Mouse (Mus musculus): Measurements from ENCODE around the gene Ldb1. TPM values are rescaled to one million over a fixed set of nuclear protein-coding genes. Genes with fewer than 3 reads are reported as not detected.

The Ldb1 gene
- polyA plus RNA-seq, 1 experiment from 2014 or later: 74.6 TPM

- DNase-seq (ENCODE audit: low spot score) (no peak), ATAC-seq (replicated peaks; ENCODE audit: low FRiP score, low TSS enrichment, low read depth) (no peak)
- H3K9ac ChIP-seq (ENCODE audit: low read length): no peak overlapping the region
- no peaks in the 10 kb centered on the region for H3K27me3 ChIP-seq (replicated peaks; ENCODE audit: control insufficient read depth, insufficient read depth, low read length)
- no peak overlapping the region for H3K4me2 ChIP-seq (ENCODE audit: low read length)
- H3K4me3 ChIP-seq (ENCODE audit: low read depth, low read length): no peak overlapping the region
- H3K4me1 ChIP-seq (replicated peaks; ENCODE audit: control insufficient read depth, insufficient read depth, low read length): peaks cover 16% of the 10 kb centered on the region
- peaks cover 63% of the 10 kb centered on the region for H3K36me3 ChIP-seq (ENCODE audit: control insufficient read depth, insufficient read depth, low read length)
- 86% methylated on average over 5 of the region's 5 CpGs for WGBS
- no peaks in the 10 kb centered on the region for H3K9me3 ChIP-seq (ENCODE audit: control insufficient read depth, low read length)
- H3K27ac ChIP-seq (ENCODE audit: low read depth): no peak overlapping the region
Observed at GRCm38 (mm10) chr19:46074266-46074665, 29.3 kb upstream of the Ldb1 start.

- ATAC-seq (replicated peaks; ENCODE audit: low FRiP score, low TSS enrichment, low read depth) (no peak), DNase-seq (ENCODE audit: low spot score) (no peak)
- H3K4me3 ChIP-seq (ENCODE audit: low read depth, low read length): no peak overlapping the region
- H3K9me3 ChIP-seq (ENCODE audit: control insufficient read depth, low read length): no peaks in the 10 kb centered on the region
- H3K9ac ChIP-seq (ENCODE audit: low read length): no peak overlapping the region
- no peak overlapping the region for H3K4me2 ChIP-seq (ENCODE audit: low read length)
- H3K27ac ChIP-seq (ENCODE audit: low read depth): no peak overlapping the region
- WGBS: 81% methylated on average over 7 of the region's 7 CpGs
- H3K36me3 ChIP-seq (ENCODE audit: control insufficient read depth, insufficient read depth, low read length): peaks cover 63% of the 10 kb centered on the region
- no peaks in the 10 kb centered on the region for H3K27me3 ChIP-seq (replicated peaks; ENCODE audit: control insufficient read depth, insufficient read depth, low read length)
- peaks cover 16% of the 10 kb centered on the region for H3K4me1 ChIP-seq (replicated peaks; ENCODE audit: control insufficient read depth, insufficient read depth, low read length)
Observed at GRCm38 (mm10) chr19:46073285-46073684, 28.3 kb upstream of the Ldb1 start.

DNA sequence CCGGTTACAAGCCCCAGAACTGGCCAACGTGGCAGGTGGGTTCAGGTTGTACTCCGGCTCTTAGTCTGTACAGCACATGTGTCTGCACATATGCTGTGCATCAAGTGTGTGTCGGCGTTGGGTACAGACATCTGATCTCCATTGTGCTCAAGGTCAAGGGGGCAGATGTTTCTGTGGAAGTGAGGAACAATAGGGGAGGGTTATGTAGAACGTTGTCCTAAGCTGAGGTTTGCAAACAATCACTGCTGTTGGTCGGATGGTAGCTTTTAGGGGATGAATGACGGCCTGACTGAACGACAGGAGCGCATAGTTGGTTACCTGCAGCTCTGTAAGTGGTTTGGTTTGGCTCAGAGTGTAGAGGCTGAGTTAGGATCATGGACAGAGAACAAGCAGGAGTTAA is 23.0 kb upstream of the Ldb1 start:
- Histone ChIP-seq H3K36me3 (ENCODE audit: control insufficient read depth, insufficient read depth, low read length) (peaks cover 97% of the 10 kb centered on the region), H3K4me3 (ENCODE audit: low read depth, low read length) (no peak overlapping the region), H3K4me2 (ENCODE audit: low read length) (no peak overlapping the region), H3K9me3 (ENCODE audit: control insufficient read depth, low read length) (no peaks in the 10 kb centered on the region), H3K4me1 (replicated peaks; ENCODE audit: control insufficient read depth, insufficient read depth, low read length) (no peaks in the 10 kb centered on the region), H3K27me3 (replicated peaks; ENCODE audit: control insufficient read depth, insufficient read depth, low read length) (no peaks in the 10 kb centered on the region), H3K27ac (ENCODE audit: low read depth) (no peak overlapping the region), H3K9ac (ENCODE audit: low read length) (no peak overlapping the region)
- DNase-seq (ENCODE audit: low spot score) (no peak), ATAC-seq (replicated peaks; ENCODE audit: low FRiP score, low TSS enrichment, low read depth) (no peak)
- 88% methylated on average over 10 of the region's 10 CpGs for WGBS

DNA sequence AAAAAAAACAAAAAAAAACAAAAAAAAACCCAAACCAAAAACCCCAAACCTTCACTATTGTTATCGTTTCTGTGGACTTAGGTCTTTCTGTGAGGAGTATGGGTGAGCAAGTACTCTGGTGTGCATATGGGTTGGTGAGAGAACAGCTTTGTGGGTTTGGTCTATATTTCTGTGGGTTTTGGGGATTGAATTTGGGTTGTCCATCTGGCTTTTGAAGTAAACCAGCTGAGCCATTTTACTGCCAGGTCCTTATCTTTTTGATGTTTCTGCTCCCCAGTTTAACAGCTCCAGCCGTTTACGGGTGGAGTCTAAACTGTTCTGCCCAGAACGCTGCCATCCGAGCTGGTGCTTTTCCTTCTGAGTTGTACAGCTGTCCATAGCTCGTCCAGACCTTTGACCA is 15.8 kb upstream of the Ldb1 start:
- peaks cover 8% of the 10 kb centered on the region for H3K4me1 ChIP-seq (replicated peaks; ENCODE audit: control insufficient read depth, insufficient read depth, low read length)
- H3K36me3 ChIP-seq (ENCODE audit: control insufficient read depth, insufficient read depth, low read length): peaks cover 47% of the 10 kb centered on the region
- no peak overlapping the region for H3K9ac ChIP-seq (ENCODE audit: low read length)
- H3K27ac ChIP-seq (ENCODE audit: low read depth): no peak overlapping the region
- no peaks in the 10 kb centered on the region for H3K9me3 ChIP-seq (ENCODE audit: control insufficient read depth, low read length)
- 63% methylated on average over 6 of the region's 6 CpGs for WGBS
- DNase-seq (ENCODE audit: low spot score) (no peak), ATAC-seq (replicated peaks; ENCODE audit: low FRiP score, low TSS enrichment, low read depth) (no peak)
- no peaks in the 10 kb centered on the region for H3K27me3 ChIP-seq (replicated peaks; ENCODE audit: control insufficient read depth, insufficient read depth, low read length)
- no peak overlapping the region for H3K4me3 ChIP-seq (ENCODE audit: low read depth, low read length)
- H3K4me2 ChIP-seq (ENCODE audit: low read length): no peak overlapping the region

DNA sequence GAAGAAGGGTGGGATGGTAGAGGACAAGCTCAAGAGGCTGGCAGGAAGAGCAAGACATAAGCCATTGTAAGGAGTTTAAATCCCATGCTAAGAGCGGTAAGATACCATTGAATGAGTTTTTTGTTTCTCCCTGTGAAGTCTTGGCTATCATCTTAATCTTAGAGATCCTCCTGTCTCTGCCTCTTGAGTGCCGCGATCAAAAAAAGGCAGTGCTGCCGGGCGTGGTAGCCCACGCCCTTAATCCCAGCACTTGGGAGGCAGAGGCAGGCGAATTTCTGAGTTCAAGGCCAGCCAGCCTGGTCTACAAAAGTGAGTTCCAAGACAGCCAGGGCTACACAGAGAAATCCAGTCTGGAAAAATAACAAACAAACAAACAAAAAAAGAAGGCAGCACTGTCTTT is 13.5 kb upstream of the Ldb1 start:
- H3K4me1 ChIP-seq (replicated peaks; ENCODE audit: control insufficient read depth, insufficient read depth, low read length): peaks cover 8% of the 10 kb centered on the region
- no peak overlapping the region for H3K27ac ChIP-seq (ENCODE audit: low read depth)
- no peak for DNase-seq (ENCODE audit: low spot score)
- H3K36me3 ChIP-seq (ENCODE audit: control insufficient read depth, insufficient read depth, low read length): peaks cover 23% of the 10 kb centered on the region
- no peak for ATAC-seq (replicated peaks; ENCODE audit: low FRiP score, low TSS enrichment, low read depth)
- no peaks in the 10 kb centered on the region for H3K27me3 ChIP-seq (replicated peaks; ENCODE audit: control insufficient read depth, insufficient read depth, low read length)
- WGBS: 95% methylated on average over 7 of the region's 7 CpGs
- H3K9me3 ChIP-seq (ENCODE audit: control insufficient read depth, low read length): no peaks in the 10 kb centered on the region
- no peak overlapping the region for H3K4me3 ChIP-seq (ENCODE audit: low read depth, low read length)
- no peak overlapping the region for H3K9ac ChIP-seq (ENCODE audit: low read length)
- peak overlapping the region; percentile 84; the same call in 1 of the 2 replicates for H3K4me2 ChIP-seq (ENCODE audit: low read length)

- no peaks in the 10 kb centered on the region for H3K9me3 ChIP-seq (ENCODE audit: control insufficient read depth, low read length)
- no peaks in the 10 kb centered on the region for H3K27me3 ChIP-seq (replicated peaks; ENCODE audit: control insufficient read depth, insufficient read depth, low read length)
- H3K4me3 ChIP-seq (ENCODE audit: low read depth, low read length): peak overlapping the region; percentile 88
- peaks cover 8% of the 10 kb centered on the region for H3K4me1 ChIP-seq (replicated peaks; ENCODE audit: control insufficient read depth, insufficient read depth, low read length)
- DNase-seq (ENCODE audit: low spot score): peak; percentile 92
- ATAC-seq (replicated peaks; ENCODE audit: low FRiP score, low TSS enrichment, low read depth): peak; percentile 77
- peak overlapping the region; percentile 84 for H3K4me2 ChIP-seq (ENCODE audit: low read length)
- WGBS: 2% methylated on average over 37 of the region's 42 CpGs
- peak overlapping the region; percentile 70 for H3K9ac ChIP-seq (ENCODE audit: low read length)
- peak overlapping the region; percentile 95 for H3K27ac ChIP-seq (ENCODE audit: low read depth)
- peaks cover 9% of the 10 kb centered on the region for H3K36me3 ChIP-seq (ENCODE audit: control insufficient read depth, insufficient read depth, low read length)
Observed at GRCm38 (mm10) chr19:46056947-46057607, 12.1 kb upstream of the Ldb1 start.

- WGBS: under 1% methylated on average over 52 of the region's 52 CpGs
- H3K36me3 ChIP-seq (ENCODE audit: control insufficient read depth, insufficient read depth, low read length): peaks cover 3% of the 10 kb centered on the region
- peak; percentile 93 for ATAC-seq (replicated peaks; ENCODE audit: low FRiP score, low TSS enrichment, low read depth)
Observed at GRCm38 (mm10) chr19:46056388-46056946, 11.5 kb upstream of the Ldb1 start.

DNA sequence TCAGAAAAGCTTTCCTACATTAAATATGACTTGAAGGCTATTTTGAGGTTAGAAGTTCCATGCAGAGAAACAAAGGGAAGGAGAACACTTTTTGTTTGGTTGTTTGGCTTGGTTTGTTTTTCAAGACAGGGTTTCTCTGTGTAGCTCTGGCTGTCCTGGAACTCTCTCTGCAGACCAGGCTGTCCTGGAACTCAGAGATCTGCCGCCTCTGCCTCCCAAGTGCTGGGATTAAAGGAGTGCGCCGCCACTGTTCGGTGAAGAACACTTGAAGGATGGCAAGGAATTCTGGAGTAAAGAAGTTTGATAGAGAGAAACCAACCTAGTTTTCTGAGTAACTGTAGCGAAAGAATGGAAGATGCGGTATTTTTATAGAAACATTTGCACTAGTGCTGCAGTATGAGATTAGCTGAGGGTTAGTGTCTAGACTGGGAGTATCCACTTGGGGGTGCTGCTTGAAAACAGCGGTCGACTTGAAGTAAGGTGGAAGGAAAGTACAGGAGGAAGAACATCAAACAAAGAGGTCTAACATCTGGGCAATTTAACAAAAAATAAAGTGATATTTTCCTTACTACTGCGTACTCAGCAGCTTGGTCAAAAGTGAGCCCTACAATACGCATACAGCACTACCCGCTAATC is 10.9 kb upstream of the Ldb1 start:
- peaks cover 8% of the 10 kb centered on the region for H3K4me1 ChIP-seq (replicated peaks; ENCODE audit: control insufficient read depth, insufficient read depth, low read length)
- no peaks in the 10 kb centered on the region for H3K36me3 ChIP-seq (ENCODE audit: control insufficient read depth, insufficient read depth, low read length)
- ATAC-seq (replicated peaks; ENCODE audit: low FRiP score, low TSS enrichment, low read depth): peak; percentile 69
- DNase-seq (ENCODE audit: low spot score): no peak
- 2% methylated on average over 11 of the region's 11 CpGs for WGBS
- peak overlapping the region; percentile 95; the same call in 1 of the 2 replicates for H3K27ac ChIP-seq (ENCODE audit: low read depth)
- H3K4me3 ChIP-seq (ENCODE audit: low read depth, low read length): peak overlapping the region; percentile 88
- H3K27me3 ChIP-seq (replicated peaks; ENCODE audit: control insufficient read depth, insufficient read depth, low read length): no peaks in the 10 kb centered on the region
- peak overlapping the region; percentile 84 for H3K4me2 ChIP-seq (ENCODE audit: low read length)
- no peaks in the 10 kb centered on the region for H3K9me3 ChIP-seq (ENCODE audit: control insufficient read depth, low read length)
- peak overlapping the region; percentile 70; the same call in 1 of the 2 replicates for H3K9ac ChIP-seq (ENCODE audit: low read length)

More at GRCm38 (mm10) chr19:46056388-46056946, 11.5 kb upstream of the Ldb1 start:
- H3K4me3 ChIP-seq (ENCODE audit: low read depth, low read length): peak overlapping the region; percentile 88
- H3K4me1 ChIP-seq (replicated peaks; ENCODE audit: control insufficient read depth, insufficient read depth, low read length): peaks cover 8% of the 10 kb centered on the region
- no peaks in the 10 kb centered on the region for H3K27me3 ChIP-seq (replicated peaks; ENCODE audit: control insufficient read depth, insufficient read depth, low read length)
- peak overlapping the region; percentile 95 for H3K27ac ChIP-seq (ENCODE audit: low read depth)
- peak overlapping the region; percentile 84 for H3K4me2 ChIP-seq (ENCODE audit: low read length)
- no peaks in the 10 kb centered on the region for H3K9me3 ChIP-seq (ENCODE audit: control insufficient read depth, low read length)
- peak overlapping the region; percentile 70 for H3K9ac ChIP-seq (ENCODE audit: low read length)
- peak; percentile 92 for DNase-seq (ENCODE audit: low spot score)

Measured in intestine, embryonic 14.5 days (tissue).